Mouse (Mus musculus) brown adipose tissue, adult 24 weeks (tissue): ENCODE measurements around the gene Prdm16. TPM values are rescaled to one million over a fixed set of nuclear protein-coding genes. Genes with fewer than 3 reads are reported as not detected.
A peak's percentile ranks its signal among the peaks of the same experiment; 100 is the strongest.

ENCODE experiments used
- H3K27ac ChIP-seq: fragments of 200-500 bp; replicated peaks from 2 replicates; pipeline ENCODE4 v1.5.1; 2012; ENCODE audit warnings: low read depth, mild to moderate bottlenecking, low read length
- H3K4me1 ChIP-seq: fragments of 200-500 bp; 2 replicates; pipeline ENCODE4 v1.6.1; 2012; ENCODE audit warnings: low read length, mixed read lengths; ENCODE audit not compliant: control insufficient read depth, insufficient read depth, insufficient read length
- H3K4me3 ChIP-seq: fragments of 200-500 bp; 2 replicates; pipeline ENCODE4 v1.5.1; 2012; ENCODE audit warnings: low read depth, mild to moderate bottlenecking, low read length, moderate library complexity; ENCODE audit not compliant: insufficient read depth
- polyA plus RNA-seq: library from polyadenylated mRNA; stranded (reverse); fragments of >200 nt; gene quantifications from 2 replicates; pipeline ENCODE4 v1.2.4, GENCODE M21; 2012; ENCODE audit not compliant: missing spikeins, insufficient read depth, insufficient read length

The Prdm16 gene
- polyA plus RNA-seq, 1 experiment = 10.2 TPM

DNA sequence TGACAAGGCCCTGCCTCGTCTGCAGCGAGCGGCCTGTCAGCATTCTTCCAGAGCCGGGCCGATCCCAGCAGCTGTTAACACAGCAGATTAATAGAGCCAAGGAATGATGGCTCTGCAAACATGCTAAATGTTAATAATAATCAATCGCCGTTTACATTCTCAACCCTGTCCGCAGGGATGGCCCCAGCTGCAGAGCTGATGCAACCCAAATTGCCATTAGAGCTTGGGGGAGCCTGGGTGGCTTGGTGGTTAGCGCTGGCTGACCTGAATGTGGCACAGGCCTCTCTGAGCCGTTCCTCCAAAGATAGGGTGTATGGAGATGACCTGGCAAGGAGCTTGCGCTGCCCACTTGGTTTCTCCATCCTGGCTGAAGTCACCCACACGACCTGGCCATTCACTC is 97.0 kb downstream of the Prdm16 start:
- no peak overlapping the region for H3K27ac ChIP-seq
- H3K4me3 ChIP-seq = no peak overlapping the region
- 0 out of 2 replicates have a peak, but pooled peaks cover 2% of the 10 kb centered on the region for H3K4me1 ChIP-seq

DNA sequence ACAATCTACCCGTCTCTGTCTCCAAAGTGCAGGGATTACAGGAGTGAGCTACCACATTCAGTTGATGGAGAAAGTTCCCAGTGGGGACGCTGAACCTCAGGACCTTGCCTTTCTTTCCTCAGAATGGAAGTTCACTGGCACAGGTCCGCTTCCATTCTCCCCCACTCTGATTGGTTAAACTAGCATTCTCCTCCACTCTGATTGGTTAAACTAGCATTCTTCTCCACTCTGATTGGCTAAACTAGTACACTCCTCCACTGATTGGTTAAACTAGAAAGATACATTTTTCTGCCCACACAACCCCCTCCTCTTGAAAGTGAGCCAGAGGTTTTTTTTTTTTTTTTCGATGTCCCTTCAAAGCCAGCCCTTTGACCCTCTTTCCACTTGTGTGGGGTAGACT is 97.9 kb downstream of the Prdm16 start:
- Histone ChIP-seq H3K4me3 (no peak overlapping the region), H3K4me1 (0 out of 2 replicates have a peak, but pooled peaks cover 2% of the 10 kb centered on the region), H3K27ac (no peak overlapping the region)

DNA sequence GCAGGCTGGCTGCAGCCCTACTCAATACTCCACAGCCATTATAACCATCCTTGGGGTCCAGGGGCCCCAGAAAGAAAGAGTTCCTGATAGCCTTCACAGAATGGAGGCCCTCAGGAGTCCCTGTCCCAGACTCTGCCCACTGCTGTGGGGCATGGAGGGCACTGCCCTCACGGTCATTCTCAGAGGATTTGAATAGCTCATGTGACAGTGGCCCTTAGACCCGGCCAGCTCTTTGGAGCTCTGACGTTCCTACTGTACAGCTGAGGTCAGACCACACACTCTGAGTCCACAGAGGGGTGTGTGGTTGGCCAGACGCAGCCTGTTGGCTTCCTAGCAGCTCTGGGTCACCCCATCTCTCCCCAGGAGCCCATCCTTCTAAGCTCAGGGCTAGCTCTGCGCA is 100.6 kb downstream of the Prdm16 start:
- H3K27ac ChIP-seq = 0 out of 2 replicates have a peak overlapping the region, but pooled peaks have one; percentile 10
- peaks cover 10% of the 10 kb centered on the region for H3K4me1 ChIP-seq
- H3K4me3 ChIP-seq = no peak overlapping the region

DNA sequence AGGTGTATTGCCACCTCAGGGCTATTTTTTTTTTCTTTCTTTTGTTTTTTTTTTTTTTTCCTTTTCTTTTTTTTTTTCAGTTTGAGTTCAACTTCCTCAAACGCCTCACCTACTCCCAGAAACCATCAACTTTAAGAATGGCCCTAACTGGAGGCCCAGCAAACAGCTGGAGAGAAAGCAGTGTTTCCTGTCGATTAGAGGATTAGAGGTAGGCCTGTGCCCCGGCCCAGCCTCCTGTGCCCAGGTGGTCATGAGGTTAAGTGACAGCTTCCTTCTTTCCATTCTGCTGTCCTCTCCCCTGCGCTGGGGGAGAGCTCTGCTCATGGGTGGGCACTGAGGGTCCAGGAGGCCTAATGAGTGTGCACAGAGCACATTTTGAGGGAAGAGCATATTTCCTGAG is 105.3 kb downstream of the Prdm16 start:
- peak overlapping the region; percentile 61 for H3K27ac ChIP-seq
- H3K4me3 ChIP-seq = no peak overlapping the region
- peaks cover 22% of the 10 kb centered on the region for H3K4me1 ChIP-seq

DNA sequence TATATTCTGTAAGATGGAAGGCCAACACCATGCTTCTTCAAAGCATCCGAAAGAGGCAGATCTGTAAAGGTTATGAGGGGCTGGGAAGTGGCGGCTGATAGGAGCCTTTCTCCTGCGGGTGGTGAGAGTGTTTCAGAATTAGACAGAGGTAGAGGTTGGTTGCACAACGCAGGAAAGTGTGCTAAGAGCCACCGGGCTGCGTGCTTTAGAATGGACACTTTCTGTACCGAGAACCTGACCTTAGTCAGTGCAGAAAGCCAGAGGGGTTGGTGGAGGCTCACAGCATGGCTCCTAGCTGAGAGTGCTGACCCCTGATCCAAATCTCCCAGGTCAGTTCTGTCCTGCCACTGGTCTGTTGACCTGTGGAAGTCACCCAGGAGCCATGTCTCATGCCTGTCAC is 106.3 kb downstream of the Prdm16 start:
- Histone ChIP-seq H3K27ac (peak overlapping the region; percentile 94), H3K4me1 (peaks cover 22% of the 10 kb centered on the region), H3K4me3 (no peak overlapping the region)

DNA sequence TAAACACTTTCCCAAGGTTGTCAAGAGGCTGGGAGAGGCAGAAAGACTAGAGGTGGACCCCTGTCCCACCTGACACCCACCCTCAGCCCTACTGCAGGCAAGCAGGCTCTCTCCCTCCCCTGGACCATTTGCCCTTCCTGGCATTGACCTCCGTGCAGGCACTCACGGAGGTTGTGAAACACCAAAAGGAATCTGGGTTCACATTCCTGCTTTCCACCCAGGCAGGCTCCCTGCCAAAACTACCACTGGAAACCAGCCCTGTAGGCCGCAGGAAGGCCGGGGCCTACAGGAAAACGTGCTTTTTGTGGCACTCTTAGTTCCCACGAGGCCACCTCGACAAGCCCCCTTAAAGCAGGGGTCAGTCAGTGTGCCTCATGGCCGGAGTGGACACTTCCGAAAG is 109.2 kb downstream of the Prdm16 start:
- H3K4me1 ChIP-seq = peaks cover 25% of the 10 kb centered on the region
- H3K27ac ChIP-seq = peak overlapping the region; percentile 78
- no peak overlapping the region for H3K4me3 ChIP-seq

DNA sequence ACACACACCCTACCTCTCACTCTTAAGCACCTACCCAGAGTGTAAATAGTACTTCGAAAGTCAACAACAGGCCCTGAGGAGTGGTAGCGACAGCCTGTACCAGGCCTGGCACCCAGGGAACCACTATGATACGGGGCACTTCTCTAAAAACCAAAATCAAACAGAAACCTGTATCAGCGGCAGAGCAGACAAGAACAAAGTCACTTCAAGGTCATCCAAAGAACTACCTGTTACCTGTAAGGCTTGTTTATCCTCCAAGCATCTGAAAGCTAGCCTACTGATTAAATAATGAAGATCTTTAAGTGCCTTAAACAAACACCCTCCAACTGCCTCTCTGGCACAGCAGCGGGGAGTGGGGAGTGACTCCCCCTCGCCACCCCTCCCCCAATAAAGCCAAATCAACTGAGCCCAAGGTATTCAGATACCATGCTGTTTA is 110.3 kb downstream of the Prdm16 start:
- Histone ChIP-seq H3K4me1 (peaks cover 17% of the 10 kb centered on the region), H3K4me3 (no peak overlapping the region), H3K27ac (peak overlapping the region; percentile 46; the same call in 1 of the 2 replicates)

DNA sequence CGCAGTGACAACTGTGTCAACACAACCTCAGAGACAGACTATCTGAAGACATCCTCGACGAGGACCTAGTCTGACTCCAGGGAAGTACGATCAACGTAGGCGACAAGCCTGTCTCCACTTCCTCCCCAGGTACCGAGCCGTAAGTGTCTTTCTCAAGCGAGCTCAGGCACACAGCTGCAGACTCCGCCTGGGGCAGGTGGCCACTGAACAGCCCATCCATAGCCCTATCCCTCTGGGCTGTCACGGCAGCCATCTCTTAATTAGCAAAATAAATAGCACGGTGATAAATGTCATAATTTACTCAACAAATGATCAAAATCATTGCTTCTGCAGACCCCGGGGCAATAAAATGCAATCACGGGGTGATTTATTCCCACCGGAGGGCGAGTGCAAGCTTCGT is 112.8 kb downstream of the Prdm16 start:
- Histone ChIP-seq H3K4me3 (no peak overlapping the region), H3K4me1 (0 out of 2 replicates have a peak, but pooled peaks cover 6% of the 10 kb centered on the region), H3K27ac (no peak overlapping the region)

DNA sequence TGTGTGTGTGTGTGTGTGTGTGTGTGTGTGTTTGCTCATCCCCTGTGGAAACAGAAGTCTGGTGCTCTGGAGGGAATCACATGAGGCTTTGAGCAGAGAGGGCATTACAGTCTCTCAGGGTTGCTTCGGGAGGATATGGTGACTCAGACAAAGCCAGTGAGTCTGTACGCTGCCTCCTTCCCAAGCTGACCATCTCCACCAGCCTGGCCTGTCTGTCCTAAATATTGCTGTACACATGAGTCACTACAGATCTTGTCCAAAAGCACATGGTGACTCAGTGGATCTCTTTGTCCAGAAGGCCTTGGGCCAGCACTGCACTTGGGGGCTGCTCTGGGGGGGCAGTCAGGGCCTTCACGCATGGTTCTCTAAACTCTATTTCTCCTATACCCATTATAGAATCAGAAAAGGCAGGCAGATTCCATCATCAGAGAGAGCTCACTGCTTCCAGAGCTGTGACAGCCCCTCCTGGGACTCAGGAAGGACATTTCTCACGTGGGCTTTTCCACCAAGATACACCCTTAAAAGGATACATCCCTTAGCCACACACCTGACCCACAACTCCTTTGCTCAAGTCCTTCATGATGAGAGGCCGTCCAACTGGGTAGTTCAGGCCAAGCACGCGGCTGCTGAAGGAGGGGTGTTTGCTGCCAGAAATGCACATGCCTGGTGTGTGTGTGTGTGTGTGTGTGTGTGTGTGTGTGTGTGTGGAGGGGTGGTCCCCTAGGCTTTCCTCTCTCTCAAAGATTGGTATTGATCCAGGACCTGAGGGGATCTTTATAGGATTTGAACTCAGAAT is 114.6 kb downstream of the Prdm16 start:
- Histone ChIP-seq H3K4me1 (0 out of 2 replicates have a peak, but pooled peaks cover 4% of the 10 kb centered on the region), H3K4me3 (no peak overlapping the region), H3K27ac (no peak overlapping the region; the same call in 1 of the 2 replicates)

DNA sequence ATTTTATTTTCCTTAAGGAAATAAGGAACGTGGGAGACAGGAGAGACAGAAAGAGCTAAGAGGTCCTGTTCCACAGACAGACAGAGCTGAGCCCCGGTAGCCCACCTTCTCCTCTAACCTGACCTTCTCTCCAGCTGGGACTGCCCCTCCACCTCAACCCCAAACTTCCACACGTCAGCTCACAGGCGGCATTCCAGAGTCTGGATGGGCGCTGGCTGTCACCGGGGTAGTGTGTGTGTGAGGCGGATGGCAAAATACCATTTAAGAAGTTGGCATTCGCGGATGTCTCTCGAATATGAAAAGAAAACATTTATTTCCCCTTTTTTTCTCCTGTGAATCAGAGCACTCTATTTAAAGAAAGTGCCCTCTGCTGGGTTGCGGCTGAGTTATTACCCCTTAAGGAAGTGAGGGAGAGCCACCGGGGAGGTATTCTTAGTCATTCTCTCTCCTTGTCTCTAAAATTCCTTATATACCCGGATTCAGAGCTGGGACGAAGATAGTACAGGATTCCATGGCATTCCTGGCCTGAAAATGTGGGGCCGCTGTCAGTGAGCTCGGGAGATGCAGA is 117.1 kb downstream of the Prdm16 start:
- Histone ChIP-seq H3K4me1 (peaks cover 7% of the 10 kb centered on the region; the same call in 1 of the 2 replicates), H3K27ac (no peak overlapping the region), H3K4me3 (no peak overlapping the region)

DNA sequence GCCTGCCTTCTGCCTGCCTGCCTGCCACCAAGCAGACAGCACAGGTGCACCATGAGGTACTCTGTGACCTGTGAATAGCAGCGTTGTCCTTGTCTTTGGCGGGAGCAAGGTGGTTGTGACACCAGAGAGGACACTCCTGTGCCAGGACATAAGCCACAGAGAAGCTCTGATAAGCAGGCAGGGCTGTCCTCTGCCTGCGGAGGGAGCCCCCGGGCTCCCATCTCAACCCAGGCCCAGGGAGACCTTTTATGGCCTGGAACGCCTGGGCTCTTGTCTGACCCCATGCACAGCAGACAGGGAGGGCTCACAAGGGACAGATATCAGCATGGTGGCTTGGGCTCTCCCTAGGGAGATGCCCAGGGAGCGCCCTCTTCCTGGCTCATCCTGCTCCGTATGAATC is 118.7 kb downstream of the Prdm16 start:
- H3K4me3 ChIP-seq = no peak overlapping the region
- no peak overlapping the region for H3K27ac ChIP-seq
- H3K4me1 ChIP-seq = peaks cover 7% of the 10 kb centered on the region; the same call in 1 of the 2 replicates

DNA sequence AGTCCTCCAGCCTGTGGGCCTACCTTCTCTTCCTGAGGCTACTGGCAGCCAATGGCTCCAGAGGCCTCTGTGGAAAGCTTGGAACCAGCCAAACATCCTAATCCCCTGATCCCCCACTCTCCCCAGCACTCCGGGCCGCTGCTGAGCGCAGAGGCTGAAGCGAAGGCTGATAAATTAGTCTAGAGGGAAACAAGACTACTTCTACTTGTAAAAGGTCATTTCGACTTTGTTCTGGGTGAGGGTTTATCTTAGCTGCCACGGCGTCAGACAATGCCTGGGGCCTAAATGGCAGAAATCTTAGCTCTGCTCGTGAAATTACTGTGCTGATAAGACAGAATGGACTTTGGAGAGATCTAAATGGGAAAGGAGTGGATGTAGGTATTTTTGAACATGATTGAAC is 120.2 kb downstream of the Prdm16 start:
- H3K4me3 ChIP-seq = no peak overlapping the region
- 0 out of 2 replicates have a peak overlapping the region, but pooled peaks have one; percentile 34 for H3K27ac ChIP-seq
- peaks cover 5% of the 10 kb centered on the region; the same call in 1 of the 2 replicates for H3K4me1 ChIP-seq

DNA sequence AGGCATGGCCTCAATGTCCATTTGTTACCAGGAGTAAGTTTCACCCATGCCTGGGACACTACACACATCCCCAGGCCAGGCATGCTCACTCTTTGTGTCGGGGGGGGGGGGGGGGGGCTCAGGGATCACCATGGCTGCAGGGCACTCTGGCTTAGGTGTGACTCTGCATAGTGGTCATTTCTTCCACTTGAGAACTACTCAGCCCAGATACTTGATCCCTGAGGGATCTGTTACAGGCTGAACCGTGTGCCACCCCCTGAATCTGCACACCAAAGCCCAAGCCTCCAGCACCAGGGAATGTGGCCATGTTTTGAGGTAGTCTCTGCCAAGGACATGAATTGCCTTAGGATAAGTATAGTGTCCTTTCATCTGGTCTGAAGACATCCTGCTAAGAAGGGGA is 123.0 kb downstream of the Prdm16 start:
- Histone ChIP-seq H3K4me3 (no peak overlapping the region), H3K27ac (no peak overlapping the region), H3K4me1 (peaks cover 6% of the 10 kb centered on the region; the same call in 1 of the 2 replicates)

DNA sequence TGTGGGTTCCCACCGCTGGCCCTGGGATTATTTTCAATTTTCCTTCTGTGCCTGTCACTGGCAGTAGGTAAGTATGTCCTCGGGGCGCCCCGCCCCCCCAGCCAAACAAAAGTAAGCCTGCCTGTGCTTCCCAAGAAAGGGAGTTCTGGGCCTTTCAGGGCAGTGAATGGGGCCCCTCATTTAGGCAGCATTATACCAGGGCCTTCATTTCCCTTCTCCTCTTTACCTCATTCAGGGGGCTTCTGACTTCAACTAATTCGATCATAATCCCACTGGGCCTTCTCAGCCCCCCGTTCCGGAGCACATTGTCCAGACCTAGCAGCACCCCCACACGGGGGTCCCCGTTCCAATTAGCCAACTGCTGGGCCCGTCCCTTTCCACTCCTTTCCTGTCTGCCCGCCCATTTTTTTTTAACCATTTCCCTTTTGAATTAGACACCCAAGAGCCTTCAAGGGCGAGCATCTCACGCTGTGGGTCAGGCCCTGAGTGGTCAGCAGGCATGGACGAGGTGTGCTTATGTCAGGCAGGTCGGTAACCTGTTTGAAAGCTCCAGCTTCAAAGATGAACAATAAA is 124.1 kb downstream of the Prdm16 start:
- H3K4me3 ChIP-seq = no peak overlapping the region

DNA sequence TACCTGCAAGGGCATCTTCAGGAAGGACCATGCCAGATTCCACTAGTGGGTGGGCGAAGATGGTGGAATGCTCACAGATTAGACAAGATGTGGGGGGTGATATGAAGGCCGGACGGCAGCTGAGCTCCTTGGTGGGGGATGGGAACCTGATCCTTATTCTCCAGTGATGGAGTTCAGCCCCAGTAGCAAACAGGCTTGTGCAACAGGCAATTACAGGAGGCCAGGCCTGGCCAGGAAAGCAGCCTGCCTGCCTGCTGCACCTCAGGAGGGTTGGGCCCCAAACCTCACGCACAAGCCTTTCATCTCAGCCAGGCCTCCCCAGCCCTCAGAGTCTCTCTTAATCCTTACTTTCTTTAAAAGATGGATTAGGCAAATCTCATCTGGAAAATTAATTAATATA is 124.9 kb downstream of the Prdm16 start:
- Histone ChIP-seq H3K4me1 (peaks cover 14% of the 10 kb centered on the region), H3K27ac (no peak overlapping the region), H3K4me3 (no peak overlapping the region)

More for the DNA sequence above, 124.1 kb downstream of the Prdm16 start:
- Histone ChIP-seq H3K4me1 (peaks cover 8% of the 10 kb centered on the region; the same call in 1 of the 2 replicates), H3K27ac (no peak overlapping the region)
